Mouse (Mus musculus) MN1 (cell line): ENCODE measurements at regions not wholly inside any gene's neighbourhood (a gene's known extent, or its start where the extent isn't known, plus 50 kb on each side); places are given as distances from the start of the nearest gene placed in this dataset.
"Not testable (repeated sequence)": the region's sequence is repeated elsewhere in the genome, so short reads cannot be mapped to it uniquely, and the experiment has no call there.

Source experiments
- DNase-seq: peaks from one replicate; pipeline ENCODE4 v3.0.0-alpha.2; 2016; ENCODE audit warnings: low spot score

DNA sequence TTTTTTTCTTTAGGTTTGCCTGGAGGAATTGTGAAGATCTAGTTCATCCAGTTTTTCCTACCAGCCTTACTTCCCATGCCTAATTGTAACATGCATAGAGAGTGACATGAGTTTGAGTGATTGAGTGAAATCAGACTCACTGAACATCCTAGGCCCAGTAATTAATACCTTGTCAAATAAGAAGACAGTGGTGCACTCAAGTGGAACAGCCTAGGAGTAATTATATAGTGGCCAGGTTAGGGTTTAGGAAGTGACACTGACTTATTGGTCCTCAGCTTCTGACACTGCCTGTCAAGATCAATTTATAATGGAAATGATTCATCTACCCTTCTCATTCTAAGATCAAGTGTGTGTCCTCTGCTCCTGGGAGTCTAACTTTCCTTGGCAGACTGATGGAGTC lies 250.8 kb downstream of the Tpbg start:
- DNase-seq, result no peak

DNA sequence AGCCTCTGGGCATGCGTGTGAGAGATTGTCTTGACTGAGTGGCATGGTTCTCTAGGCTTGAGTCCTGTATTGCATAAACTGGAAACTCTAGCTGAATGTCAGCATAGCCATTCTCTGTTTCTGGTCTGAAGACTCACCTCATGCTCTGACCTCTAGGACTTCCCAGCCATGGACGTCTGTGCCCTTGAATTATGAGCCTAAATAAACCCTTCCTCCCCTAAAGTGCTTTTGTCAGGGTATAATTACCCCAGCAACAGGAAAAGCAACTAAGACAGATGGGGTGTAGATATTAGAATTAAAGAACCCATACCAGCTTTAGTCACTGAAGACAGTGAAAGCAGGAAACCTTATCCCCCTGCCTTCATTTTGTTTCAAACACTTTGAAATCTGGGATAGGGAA lies 253.3 kb downstream of the Tpbg start:
- DNase-seq, result no peak

DNA sequence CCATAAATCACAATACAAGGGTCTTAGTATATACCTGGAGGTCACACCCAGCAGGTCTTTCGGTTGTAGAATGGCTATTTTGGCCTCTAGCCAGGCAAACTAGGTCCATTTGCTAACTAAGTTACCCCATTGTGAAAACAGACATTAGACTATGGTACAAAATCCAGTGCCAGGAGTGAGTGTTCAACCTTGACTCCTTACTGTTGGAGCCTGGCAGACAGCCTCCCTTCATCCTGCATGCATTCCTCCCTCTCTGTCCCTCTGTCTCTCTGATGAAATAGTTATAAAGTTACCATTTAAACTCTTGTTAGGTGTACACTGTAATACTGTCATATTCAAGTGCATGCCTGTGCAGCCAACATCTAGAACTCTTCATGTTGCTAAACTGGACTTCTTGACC lies 254.1 kb downstream of the Tpbg start:
- no peak for DNase-seq

DNA sequence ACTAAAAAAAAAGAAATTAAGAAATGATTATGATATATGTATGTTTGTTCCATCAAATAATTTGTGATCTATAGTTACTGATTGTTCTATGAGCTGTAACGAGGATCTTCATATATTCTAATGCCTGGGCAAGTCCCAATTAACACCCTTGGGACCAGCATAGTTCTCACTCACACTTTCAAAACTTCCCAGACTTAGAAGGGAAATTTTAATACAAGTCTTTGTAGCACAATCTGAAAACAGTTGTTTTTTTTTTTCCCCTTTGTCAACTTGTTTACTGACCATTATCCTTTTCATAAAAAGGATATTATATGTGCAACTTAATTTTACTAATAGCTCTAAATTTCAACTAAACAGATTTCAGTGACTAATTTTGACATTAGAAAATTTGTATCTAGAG lies 257.1 kb downstream of the Tpbg start:
- no peak for DNase-seq

DNA sequence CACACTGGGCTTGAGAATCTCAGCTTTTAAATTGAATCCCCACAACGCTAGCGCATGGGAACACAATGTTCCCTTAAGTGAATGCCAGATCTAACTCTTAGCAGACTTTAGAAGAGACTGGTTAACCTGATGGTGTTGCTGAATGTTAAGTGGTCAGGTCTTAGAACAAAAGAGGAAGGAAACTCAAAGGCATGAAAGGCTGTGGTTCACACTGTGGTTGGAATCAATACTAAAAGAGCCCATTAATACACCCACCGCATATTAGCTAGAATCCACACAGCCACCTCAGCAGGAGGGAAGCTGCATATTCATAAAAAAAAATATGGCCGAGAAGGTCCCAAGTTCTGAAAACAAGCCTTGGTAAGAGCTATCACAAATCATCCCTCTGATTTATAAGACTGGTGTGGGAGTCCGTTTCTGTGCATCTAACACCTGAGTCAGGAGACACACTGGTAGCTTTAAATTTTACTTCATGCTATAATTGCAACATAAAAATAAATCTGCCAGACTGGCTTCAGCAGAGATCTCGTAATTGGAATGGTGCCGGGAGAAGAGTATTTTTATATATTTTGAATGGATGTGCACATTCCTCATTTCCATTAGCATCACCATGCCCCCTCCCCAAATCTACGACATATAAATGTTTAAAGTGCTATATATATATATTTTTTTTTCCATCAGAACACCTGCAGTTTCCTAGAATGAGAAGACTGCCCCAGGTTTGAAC lies 259.3 kb downstream of the Tpbg start:
- DNase-seq, result no peak

DNA sequence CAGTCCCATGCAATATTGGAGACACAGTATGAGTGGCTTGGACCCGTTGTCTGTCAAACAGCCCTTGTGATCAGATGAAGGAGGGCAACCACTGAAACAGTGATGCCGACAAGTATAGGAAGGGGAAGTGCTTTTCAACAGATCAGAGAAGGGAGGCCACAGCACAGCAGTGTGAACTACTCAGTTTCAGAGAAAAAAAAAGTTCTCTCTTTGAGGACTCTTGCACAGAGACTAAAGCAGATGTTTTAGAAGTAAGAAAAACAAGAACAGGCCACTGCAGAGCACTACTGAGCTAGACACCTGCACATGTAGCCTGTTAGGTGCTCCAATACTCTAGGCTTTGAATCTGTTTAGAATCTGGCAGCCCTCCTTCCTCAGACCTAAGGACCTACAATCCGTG lies 261.4 kb downstream of the Tpbg start:
- DNase-seq, result no peak

DNA sequence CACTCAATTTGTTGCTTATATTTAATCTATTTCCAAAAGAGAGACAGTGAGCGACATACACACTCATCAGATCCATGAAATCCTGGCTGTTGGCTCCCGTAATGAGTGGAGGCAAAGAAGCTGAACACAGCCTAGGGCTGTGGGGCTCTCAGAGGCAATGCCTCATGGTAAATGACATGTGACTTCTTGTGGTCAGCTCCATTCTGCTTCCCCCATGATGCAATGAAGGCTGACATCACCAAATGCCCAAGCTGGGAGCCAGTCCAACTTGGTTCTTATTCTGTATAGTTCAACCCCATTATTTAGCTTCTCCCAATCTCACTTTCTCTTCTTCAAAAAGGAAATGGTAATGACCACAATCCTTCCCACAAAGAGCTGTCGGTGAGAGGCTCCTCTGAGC lies 262.5 kb downstream of the Tpbg start:
- DNase-seq, result no peak

DNA sequence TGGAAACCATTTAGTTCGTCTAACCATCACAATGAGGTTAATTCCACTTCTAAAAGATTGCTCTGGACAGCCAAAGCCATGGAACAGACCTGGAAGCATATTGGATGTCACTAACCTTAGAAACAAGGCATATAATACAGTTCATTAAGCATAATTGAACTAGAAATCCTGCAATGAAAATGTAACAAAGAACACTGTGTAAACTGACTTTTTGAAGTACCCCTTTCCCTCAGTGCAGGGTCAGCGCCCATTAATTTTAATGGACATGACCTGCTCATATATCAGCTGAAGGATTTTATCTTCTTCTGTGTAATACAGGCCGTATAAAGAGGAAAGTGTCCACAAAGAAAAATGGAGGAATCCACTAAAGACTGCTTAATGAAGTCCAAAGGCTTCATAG lies 263.7 kb downstream of the Tpbg start:
- no peak for DNase-seq

DNA sequence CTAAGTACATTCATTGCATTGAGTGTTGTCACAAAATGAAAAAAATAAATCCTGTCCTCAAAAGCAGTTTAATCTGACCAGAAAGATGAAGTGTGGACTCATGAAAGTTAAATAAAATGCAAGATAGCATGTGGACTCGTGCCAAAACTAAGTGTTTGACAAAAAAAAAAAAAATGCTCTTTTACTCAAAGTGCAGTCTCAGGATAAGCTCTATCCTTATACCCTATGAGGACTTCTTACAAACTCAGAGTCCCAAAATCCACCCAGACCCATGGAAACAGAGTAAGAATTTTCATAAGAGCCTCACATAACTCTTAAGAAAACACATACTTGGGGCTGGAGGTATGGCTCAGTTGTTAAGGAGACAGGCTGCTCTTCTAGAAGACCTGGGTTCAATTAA lies 267.7 kb downstream of the Tpbg start:
- no peak for DNase-seq

DNA sequence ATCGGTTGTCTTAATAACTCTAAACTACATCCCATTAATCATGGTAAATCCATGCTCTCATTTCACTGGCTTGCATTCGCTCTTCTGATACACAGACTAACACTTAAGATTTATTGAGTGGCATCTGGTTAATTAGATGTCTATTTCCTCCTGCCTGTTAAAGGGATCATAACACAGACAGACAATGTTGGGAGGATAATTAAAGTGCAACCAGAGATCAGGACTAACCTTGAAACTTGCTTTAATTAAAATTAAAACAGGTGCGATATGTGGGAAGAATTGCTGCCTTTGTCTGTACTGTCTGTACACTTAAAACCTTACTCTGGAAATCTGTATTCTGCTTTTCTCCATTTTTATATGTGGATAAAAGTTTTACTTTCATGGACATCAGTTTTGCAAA lies 277.2 kb downstream of the Tpbg start:
- DNase-seq, result no peak

DNA sequence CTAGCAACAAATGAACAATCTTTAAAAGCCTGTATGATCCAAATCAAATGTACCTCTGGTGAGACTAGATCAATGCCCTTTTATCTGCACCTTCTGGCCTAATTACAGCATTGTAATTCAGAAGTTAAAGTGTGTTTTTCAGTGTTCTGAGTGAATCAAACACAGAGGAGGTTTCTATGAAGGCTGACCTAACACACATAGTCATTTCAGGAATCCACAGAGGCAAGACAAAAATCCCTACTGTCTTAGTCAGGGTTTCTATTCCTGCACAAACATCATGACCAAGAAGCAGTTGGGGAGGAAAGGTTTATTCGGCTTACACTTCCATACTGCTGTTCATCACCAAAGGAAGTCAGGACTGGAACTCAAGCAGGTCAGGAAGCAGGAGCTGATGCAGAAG lies 293.4 kb downstream of the Tpbg start:
- not testable (repeated sequence) for DNase-seq

DNA sequence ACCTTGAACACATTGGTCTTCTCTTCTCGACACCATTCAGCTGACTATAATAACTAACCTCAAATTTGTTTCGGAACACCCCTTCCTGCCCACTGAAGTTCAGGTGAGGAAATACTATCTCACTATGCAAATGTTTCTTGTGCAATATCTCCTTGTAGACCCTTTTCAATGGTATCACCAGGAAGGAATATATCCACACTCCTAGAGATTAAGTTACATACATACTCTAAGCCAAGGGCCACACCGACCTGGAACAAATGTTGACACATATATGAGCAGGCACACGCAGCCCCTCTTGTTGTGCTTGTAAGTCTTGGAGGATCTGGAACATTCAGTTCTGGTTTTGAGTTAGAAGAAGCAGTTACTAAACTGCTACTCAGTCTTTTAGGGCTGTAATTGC lies 303.7 kb downstream of the Tpbg start:
- no peak for DNase-seq

DNA sequence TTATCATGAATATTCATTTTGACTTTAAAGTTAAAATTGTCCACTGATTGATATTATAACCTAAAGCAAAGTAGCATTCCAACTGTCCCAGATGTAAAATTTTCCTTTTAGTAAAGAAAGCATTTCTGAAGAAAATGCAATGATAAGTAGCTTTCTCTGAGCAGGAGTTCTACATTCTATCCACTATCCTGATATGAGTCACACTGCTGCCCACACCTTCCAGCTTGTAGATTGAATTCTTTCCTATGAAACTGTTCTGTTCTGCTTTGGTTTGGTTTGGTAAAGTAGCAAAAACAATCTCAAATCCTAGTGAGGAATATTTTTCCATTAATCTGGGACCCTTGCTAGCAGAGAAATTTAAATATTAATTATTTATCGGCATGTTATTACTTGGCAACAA lies 304.4 kb downstream of the Ube2cbp start:
- DNase-seq, result no peak

DNA sequence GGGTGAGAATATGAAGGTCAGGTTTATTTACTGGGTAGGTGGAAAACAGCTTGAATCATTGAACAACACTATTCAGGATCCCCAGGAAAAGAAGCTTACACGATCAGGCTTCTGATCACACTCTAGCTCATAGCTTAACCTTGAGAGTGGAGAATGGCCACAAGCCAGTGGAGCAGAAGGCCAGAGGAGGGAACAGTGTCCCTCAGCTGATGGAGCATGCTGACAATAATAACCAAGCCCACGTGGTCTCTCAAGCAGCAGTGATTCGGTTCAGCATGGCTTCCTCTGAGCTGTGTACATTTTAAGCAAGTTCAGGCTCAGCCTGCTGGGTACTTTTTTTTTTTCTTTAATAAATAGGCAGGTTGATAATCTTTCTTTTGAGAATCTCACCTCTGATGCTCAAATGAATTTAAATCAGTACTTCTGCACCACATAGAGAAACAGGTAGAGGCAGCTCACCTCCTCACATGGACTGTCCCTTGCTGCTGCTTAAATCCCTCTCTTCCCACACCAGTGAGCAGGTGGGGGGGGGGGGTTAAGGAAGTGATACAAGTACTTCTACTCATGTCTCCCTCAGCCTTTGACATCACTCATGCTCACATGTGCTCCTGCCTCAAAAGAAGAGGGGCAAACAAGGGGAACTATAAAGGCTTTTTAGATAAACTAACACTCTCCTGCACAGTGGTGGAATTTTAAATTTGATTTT lies 298.2 kb downstream of the Ube2cbp start:
- DNase-seq, result no peak

DNA sequence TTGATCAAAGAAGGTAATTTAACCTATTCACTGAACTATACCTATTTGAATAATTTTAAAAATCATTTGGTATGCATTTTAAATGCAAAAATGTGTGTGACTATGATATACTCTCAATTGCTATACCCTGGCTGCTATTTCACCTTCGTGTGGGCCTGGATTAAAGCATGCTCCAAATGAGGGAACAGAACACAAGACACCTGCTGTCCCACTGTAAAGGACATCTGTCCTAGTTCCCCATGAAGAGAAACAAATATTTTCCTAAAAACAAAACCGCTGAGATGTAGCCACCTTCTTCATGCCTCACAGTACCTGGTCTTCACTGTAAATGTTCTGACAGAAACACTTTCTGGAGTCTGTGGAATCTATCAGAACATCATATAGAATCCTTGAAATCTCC lies 294.0 kb downstream of the Ube2cbp start:
- DNase-seq, result no peak

DNA sequence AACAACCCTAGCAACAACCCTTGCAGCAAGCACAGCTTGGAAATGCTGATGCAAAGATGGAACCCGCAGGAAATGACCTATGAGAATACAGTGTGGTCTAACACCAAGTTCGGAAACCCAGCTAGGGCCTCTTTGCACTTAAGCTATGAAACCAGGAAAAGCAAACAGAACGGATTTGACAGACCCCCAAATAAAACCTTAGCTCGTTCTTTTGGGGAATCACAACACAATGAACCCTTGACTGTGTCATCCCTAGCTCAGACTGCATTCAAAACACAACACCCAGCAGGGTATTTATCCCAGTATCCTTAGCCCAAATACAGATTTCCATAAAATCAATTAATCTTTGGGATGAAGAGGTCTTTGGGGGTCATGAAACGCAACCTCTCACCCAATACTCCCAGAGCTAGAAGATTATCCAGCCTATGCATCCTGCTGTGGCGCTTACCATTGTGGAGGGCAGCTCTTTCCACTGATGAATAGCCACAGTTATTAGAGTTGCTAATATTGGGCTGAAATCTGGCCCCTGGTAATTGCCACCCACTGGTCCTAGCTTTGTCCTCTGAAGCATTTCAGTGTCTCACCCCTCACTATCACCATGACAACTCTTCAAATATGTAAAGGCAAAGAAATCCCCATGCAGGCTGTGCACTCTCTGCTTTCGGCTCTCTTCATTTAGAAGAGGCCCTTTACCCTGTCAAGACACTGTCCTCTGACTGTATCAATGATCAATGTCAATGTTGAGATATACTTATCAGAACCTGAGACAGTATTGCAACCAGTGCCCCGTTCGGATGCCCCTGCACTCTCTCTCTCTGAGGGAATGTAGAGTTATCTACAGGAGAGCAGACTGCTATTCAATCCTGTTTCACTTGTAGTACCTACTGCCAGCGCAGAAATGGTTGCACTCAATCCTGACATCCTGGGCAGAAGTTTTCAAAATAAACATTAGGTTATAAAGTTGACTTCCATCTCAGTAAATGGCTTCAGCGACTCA lies 277.7 kb downstream of the Ube2cbp start:
- no peak for DNase-seq

DNA sequence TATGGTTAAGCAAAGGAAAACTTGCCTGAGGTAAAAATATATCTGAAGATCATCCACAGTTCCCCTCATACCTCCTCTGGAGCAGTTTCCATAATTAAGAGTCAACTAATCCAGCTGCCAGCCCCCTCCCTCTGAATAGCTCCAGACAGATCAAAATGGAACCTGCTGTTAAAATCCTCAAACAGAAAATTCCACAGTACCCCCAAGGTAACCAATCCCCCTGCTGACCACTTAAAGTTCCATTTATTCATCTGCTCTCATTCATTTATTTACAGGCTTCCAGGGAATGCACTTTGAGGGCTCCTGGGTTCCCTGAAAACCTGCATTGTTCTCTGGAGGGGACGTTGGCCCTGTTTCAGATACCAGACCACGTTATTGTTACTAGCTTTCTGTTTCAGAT lies 275.9 kb downstream of the Ube2cbp start:
- no peak for DNase-seq

DNA sequence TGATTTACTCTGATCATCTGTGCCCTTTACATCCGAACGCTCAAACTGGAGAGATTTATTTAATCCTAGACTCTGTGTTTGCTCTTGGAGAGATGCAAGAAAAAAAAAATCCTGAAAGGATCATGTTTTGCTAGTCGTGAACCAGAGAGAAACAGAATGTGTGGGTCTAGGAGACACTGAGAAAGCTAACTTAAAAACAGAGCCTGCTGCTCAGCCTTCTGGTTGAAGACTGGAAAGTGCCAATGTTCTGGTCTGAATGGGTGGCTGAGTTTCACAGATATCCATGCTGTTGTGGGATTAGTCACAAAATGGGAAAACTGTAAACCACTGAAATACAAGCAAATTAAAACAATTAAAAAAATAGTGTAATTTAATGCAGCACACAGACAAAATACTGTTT lies 259.7 kb downstream of the Ube2cbp start:
- DNase-seq, result no peak

DNA sequence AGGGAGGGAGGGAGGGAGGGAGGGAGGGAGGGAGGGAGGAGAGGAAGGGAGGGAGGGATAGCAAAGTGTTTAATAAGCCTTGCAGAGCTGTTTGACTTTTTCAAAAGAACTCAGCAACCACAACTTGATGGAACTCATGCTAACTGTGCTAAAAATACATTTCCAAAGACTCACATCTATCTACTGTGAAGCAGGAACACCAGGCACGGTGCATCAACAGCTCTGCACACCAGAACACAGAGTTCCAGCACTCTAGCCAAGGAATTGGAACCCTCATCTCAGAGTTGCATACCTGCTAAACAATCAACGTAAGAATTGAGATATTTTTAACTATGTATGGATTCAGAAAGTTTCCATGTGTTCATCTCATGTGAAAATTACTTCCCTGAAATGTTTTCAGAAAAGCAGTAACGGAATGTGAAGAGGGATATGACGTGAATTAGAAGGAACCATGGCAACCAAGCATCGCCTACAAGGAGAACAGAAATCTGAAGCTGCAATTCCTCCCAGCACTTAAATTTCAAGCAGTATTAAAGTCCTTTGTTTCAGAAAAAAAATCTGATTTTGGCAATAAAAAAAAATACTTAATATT lies 256.3 kb downstream of the Ube2cbp start:
- DNase-seq, result no peak

DNA sequence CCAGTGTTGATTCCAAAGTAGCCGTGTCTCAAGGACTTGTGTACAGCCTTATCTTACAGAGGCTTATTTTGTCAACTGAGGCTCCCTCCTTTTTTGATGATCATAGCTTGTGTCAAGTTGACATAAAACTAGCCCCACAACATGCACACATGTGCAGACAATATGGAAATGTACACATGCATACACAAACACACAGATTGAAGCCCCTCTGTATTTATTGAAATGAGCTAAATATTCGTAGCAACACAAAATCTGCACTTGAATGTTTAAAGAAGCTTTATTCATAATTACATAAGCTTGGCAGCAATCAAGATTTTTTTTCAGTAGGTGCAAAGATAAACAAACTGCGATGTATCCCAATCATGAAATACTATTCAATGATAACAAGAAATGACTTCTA lies 253.5 kb downstream of the Ube2cbp start:
- no peak for DNase-seq

DNA sequence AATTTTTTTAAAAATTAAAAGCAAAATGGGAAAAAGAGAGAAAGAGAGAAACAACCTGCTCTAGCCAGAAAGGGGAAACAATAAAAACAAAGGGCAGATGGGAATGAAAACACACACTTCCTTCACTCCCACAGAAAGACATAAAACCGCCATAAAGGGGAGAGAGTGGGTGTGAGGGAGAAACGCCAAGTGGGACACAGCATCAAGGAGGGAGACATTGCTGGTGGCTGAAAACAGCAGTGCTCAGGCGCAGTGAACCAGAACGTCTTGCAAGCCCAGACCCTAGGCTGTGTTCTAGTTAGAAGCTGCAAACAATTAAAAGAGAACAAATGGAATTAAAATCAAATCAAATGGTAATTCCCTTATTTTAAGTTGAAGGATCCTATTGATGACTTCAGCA lies 245.1 kb downstream of the Ube2cbp start:
- DNase-seq, result no peak

DNA sequence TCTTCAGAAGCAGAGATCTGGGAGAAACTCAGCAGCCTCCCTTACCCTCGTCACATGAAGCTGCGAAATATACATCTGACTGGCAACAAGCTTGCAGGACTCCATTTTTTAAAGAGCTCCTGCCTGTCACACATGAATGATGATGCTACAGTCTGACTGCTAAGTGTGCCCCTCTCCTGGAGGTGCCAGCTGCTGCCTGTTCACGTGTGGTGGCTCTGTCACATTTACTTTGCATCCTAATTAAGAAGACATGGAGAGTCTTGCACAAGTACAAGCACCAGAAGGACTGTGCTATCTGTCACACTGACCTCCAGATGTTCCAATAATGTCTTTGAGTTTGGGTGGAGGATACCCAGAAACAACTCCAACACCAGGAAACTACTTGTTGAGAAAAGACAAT lies 240.2 kb downstream of the Ube2cbp start:
- no peak for DNase-seq
